Mouse (Mus musculus) bone marrow, adult 2 months (tissue): ENCODE results near the gene Vmn2r83.

Experiments
- CTCF ChIP-seq: fragments of 200-500 bp; IDR thresholded peaks from 2 replicates; pipeline ENCODE4 v1.5.1; 2011; ENCODE audit warnings: low read length, control low read depth; ENCODE audit not compliant: control insufficient read depth, insufficient read depth
- POLR2A ChIP-seq: fragments of 200-500 bp; IDR thresholded peaks from 2 replicates; pipeline ENCODE4 v1.6.1; 2011; ENCODE audit warnings: low read depth, mild to moderate bottlenecking, control low read depth, low read length, borderline replicate concordance; ENCODE audit not compliant: control insufficient read depth

GRCm38 (mm10) chr10:79526661-79527452 is 58.3 kb downstream of the Vmn2r83 start:
- TF ChIP-seq POLR2A, result no peak
- TF ChIP-seq CTCF, result no peak
